Mouse (Mus musculus): ENCODE data around the gene Epb41. TPM values are rescaled to one million over a fixed set of nuclear protein-coding genes. Genes with fewer than 3 reads are reported as not detected.
A peak's percentile ranks its signal among the peaks of the same experiment; 100 is the strongest.

The Epb41 gene
- total RNA-seq, 2 experiments from 2014 or later: 108 to 134 TPM

DNA sequence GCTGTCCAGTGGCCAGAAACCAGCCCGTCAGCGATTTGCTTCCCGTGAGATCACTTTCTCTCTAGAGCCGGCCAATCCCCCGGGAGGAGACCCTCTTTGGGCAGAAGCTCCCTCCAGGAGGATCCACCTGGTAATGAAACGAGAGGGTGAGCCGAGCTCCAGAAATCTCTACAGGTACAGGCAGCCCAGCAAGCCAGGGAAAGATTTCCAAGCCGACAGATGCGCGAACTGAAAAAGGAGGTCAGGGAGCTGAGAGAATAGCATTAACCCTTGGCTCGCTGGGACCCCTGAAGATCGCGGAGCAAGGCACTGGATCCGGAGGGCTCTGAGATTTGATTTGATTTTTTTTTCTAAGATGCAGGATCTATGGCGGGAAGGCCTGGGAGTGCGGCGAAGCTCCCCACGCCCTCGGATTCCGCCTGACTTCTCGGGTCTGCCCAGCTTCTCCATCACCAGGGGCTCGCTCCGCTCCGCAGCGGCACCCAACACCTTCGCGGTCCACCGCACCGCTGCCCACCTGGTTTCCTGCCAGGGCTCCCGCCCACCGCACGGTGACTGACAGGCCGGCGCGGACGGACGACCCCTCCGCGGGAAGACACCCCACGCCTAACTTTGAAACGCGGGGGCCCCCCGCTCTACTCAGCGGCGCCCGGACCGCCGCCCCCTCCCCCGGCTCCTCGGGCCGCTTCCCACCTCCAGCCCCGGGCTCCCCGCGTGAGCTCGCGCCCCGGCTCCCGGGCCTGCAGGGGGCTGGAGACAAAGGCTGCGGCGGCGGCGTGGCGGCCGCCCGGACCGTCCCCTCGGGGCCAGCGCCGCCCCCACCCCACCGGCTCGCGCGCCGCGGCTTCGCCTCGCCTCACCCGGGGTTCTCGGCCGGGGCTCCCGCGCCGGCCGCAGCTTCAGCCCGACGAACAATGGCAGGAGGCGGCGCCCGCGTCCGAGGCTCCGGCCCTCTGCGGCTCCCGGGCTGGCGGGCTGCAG, 26.8 kb downstream of the Epb41 start:
- peak; percentile 32 for DNase-seq (ENCODE audit: low spot score)

DNA sequence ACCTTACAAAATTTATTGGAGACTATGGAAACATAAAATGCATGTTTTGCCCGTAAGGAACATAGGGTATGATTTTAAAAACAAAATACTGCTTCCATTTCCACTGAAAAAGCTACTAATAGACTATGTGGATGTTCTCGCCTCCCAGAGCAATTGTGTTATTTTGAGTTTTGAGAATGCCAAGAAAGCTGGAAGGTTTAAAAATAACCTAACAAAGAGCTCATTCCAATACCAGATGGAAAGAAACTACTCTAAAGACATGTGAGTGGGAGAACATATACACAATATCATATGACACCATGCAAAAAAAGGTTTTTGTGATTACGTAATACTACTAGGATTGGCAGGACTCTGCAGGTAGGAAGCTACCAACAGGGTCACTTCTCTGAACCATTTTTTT, 31.4 kb downstream of the Epb41 start:
- DNase-seq (ENCODE audit: low spot score): no peak

DNA sequence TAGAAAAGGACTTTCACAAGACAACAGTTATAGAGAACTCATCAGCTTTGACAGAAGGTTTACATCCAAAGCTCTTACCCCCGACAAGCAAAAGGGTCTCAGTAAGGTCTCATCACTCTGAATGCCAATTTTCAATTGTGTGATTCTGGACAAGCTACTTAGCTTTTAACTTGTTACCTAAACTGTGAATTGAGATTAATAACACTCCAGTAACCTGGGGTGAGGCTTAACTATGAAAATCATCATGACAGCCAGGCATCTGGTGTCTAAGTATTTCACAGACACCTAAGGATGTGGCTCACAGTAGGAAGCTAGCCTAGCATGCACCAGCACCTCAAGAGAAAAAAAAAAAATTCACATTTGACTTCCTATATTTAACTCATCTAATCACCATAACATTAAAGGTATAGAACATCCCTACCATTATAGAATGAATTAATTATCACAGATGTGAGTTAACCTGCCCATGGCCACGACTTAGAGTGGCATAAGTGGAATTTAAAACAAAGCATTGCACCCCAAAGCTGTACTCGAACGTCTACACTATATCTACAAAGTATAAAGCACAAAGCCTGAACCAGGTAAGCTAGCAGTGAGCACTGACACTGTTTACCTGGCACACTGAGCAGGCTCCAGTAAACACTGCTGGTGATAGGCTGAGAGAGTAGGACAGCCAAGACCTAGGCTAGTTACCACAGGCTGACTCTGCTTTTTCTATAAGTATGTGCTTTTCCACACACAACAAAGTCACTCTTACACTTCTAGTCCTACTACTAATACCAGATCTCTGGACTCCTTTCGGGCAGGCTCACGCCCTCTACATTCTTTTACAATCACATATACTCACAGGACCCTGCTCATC, 33.4 kb downstream of the Epb41 start:
- no peak for DNase-seq (ENCODE audit: low spot score)

DNA sequence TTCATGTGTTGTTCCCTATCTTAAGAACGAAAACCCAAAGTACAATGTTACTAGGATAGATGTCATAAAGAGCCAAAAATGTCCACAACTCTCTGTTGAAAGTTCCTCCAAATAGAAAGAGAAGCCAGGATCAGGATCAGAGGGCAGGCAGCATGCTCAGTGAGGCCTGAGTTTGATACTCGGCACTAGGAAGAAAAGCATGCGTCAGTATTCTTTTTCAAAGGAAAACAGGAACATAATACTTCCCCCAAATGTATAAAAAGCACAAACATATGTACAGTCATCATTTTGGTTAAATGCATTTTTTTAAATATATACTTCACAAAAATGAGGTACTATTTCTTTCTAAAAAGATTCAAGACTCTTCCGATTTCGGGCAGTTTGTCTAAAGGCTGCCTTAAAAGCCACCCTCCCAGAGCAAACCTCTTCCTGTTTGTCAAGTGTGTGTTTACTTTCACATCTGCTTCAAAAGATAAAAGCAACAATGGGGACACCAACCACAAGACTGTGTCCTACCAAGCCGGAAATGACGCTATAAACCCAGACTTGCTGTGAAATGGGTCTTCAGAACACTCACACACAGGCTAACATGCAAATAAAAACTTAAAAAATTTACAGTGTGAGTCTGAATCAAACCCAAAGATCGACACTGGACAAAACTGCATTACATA, 35.0 kb downstream of the Epb41 start:
- no peak for DNase-seq (ENCODE audit: low spot score)

DNA sequence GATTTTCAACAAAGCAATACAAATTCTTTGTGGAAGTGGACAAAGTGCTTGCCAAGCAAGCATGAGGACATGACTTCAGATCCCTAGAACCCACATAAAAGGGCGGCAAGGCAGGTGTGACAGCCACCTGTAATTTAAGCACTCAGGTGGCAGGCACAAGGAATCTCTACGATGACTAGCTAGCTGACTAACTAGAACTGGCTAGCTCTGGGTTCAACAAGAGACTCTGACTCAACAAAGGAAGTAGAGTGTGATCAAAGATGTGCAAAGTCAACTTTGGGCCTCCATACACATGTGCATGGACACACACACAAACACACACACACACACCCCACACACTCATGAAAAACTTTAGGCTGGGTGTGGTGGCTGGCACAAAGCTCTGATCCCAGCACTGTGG, 35.6 kb downstream of the Epb41 start:
- DNase-seq (ENCODE audit: low spot score): no peak

DNA sequence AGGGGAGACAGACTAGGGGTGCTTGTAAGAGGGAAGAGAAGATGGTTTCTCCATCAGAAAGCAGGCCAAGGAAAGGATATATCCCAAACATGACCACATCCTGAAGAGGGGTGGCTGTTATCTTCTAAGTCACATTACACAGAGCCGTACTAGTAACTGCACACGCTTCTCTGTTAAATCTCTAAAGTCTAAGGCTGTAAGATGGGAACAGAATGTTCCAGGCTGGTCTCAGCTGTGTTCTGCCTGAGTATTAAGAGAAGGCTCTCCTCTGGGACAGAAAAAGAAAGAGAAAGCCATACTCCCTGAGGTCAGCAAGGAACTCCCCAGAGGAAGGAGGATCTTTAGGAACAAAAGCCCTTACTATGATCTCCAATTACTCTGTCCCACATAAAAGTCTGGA, 36.3 kb downstream of the Epb41 start:
- DNase-seq (ENCODE audit: low spot score): peak; percentile 56

DNA sequence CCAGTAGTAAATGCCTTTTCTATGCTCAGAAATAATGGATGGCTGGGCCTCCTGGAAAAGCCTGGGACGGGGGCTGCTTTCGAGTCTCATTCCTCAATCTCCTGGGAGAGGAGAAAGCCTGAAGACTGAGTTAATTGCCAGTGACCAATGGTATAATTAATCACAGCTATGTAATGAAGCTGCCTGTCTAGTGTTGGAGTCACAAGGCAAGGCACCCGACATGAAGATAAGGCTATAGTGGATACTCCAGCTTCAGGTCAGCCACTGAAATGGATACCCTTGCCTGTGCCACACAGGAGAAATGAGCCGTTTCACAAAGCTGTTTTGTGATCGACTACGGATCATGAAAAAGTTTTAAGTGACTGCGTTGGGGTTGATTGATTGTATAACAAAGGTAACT, 37.1 kb downstream of the Epb41 start:
- no peak for DNase-seq (ENCODE audit: low spot score)

DNA sequence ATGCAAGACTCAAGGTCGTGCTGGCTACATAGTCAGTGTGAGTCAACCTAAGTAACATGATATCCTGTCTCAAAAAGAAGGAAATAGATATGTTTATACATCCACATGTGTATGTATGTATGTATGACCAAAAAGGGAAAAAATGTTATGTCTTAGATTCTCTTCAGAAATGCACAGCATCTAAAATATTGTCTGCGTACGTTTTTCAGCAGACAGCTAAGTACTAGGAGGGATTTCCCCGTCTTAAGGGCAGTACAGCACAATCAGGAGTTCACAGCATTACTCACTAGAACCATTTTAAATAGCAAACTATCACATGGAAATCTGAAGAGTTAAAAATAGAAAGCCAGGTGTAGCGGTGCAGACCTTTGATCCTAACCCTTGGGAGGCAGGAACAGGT, 38.0 kb downstream of the Epb41 start:
- DNase-seq (ENCODE audit: low spot score): no peak

DNA sequence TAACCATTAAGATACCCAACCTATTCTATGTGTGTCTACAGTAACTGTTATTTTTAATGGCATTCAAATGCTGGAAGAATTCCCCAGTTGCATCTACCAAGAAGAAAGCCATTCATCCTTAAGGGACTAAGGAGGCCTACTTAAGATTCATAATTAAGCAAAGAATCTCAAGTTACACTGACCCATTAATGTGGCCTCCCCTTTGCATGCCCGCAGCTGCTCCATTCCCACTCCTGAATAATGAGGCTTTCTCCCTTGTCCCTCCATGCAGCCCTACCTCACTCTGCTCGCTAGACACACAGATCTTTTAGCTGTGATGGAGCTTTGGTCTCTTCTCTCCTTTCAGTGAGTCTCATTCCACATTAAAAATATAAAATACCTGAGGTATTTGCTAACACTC, 40.9 kb downstream of the Epb41 start:
- DNase-seq (ENCODE audit: low spot score): no peak

DNA sequence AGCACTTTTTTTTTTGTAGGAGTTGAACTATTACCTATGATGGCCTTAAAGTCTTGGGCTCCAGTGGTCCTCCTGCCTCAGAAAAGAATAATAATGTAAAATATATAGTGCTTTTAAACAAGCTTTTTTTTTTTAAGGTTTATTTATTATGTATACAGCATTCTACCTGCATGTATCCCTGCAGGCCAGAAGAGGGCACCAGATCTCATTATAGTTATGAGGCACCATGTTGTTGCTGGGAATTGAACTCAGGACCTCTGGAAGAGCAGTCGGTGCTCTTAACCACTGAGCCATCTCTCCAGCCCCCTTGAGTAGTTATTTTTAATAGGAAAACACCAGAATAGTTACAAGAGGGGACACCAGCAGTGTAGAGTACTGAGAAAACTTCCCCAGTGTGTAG, 41.9 kb downstream of the Epb41 start:
- DNase-seq (ENCODE audit: low spot score): no peak

DNA sequence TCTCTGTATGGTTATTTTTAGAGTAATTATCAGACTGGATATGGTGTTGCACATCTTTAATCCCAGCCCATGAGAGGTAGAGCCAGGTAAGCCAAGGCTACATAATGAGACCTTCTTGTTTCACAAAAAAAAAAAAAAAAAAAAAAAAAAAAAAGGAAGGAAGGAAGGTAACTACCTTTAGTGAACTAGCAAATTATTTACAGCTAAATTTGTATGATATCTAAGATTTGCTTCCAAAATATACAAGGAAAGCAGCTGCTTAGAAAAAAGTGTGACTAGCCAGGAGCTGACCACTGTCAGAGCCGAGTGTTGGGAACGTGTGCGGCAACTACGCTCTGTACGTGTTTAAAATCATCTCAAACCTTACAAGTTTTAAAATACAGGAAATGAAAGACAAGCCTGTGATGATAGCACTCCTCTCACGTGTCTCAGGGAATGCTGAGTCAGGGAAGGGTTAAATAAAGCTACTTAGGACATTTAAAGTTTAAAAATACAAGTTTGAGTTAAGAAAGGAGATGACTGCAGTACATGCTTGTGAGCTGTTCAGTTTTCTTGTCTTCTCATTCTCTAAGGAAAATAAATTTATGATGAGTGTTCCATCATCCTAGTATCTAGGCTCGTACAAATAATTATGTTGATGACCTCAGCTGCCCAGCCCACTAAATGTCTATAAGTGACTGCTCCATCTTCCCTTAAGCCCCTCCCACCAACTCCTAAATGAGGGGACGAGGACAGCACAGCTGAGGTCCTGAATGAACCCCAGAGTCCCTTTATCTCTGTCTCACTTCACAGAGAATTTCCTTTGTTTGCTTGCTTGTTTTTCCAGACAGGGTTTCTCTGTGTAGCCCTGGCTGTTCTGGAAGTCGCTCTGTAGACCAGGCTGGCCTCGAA, 45.0 kb downstream of the Epb41 start:
- no peak for DNase-seq (ENCODE audit: low spot score)

DNA sequence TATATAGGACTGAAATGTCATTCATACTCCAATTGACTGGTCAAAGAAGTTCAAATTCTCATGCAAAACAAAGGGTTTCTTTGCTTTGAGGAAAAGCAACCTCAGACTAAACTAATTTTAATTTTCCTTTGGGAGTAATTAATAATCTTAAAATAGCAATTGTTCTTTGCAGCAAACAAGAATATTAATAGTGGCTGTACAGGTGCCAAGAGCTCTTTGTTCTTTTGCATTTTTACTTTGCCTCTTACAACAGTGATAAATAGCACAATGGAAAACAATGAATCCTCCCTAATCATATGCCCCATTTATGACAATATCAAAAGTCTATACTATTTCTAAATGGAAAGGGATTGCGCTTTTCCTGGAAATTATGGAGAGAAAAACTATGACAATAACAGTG, 47.3 kb downstream of the Epb41 start:
- no peak for DNase-seq (ENCODE audit: low spot score)

DNA sequence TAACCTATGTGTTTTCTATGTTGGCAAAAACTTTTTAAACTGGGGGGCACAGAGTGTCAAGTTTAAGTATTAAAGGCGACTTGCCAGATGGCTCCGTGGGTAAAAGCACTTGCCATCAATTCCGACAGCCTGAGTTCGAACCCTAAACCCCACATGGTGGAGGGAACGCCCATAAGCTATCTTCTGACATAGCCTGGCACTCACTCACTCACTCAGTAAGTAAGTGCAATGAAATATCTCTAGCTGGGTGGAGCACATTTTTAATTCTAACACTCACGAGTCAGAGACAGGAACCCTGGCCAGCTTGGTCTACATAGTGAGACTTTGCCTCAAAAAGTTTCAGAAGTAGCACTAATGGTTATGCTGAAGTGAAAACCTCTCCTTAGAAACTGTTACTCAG, 48.0 kb downstream of the Epb41 start:
- no peak for DNase-seq (ENCODE audit: low spot score)

DNA sequence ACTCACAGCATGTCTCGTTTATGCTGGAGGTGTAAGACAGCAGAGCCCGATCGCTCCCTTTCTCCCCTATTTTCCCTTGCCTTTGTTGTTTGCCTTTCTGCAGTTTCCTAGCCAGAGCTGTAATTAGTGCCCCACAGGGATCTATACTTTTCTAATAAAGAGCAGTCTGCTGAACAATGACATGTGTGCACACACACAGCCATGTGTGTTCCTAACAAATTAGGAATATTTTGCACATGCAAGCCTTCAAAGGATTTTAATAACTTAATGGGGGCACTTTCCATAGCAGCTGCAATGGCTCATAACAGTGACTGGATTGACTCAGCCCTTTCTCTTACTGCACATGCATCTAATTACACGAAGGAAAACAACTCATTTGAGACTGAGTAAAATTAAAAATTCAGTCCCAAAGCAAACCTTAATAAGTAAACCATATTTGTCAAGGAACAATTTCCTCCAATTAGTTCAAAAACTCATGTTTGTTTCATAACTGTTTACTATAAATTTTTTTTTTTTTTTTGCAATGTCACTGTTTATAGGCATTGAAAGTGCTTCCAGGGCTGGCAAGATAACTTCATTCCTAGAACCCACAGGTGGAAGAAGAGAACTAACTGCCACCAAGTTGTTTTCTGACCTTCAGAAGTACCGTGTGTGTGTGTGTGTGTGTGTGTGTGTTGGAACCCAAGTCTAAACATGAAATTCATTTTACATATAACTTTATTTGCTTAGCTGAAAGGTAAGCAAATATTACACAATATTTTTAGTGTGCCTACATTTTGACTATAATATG, 49.2 kb downstream of the Epb41 start:
- DNase-seq (ENCODE audit: low spot score): no peak

DNA sequence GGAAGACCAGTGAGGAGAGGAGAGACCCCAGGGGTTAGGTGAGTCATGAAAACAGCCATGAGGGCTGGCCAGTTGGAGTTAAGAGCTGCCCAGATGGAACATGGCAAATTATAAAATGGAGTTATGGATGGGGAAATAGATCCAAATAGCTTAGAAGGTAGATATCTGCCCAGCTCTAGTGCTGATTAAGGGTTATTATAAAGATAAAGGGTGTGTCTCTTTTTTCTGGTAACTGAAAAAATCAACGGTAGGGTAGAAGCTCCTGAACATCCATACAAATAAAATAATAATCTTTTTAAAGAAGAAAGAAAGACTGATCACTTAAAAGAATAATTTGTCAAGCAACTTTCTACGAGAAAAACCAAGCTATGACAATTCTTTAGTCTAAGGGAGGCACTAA, 49.9 kb downstream of the Epb41 start:
- no peak for DNase-seq (ENCODE audit: low spot score)

DNA sequence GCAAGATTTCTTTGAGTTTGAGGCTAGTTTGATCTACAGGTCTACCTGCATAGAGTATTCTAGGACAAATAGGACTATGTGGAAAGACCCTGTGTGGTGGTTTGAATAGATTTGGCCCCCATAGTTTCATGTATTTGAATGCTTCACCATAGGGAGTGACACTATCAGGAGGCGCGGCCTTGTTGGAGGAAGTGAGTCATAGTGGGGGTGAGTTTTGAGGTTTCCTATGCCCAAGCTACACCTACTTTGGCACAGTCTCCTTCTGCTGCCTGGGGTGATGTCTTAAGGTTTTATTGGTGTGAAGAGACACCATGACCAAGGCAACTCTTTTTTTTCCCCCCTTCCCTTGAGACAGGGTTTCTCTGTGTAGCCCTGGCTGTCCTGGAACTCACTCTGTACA, 51.3 kb downstream of the Epb41 start:
- DNase-seq (ENCODE audit: low spot score): no peak

DNA sequence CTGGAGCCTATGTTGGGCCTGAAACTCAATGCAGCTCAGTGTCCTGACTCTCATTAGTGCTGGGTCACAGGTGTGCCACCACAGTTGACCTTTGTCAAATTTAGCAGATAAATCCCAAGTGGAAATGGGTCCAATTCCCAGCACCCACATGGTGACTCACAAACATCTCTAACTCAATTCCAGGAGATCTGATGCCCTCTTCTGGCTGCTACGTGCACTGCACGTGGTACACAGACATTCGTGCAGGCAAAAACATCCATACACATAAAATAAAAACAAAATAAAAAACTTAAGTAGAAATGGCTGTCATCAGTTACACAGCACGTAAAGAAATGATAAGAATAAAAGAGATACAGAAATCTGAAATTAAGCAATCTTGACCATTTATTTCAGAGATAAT, 52.5 kb downstream of the Epb41 start:
- no peak for DNase-seq (ENCODE audit: low spot score)

DNA sequence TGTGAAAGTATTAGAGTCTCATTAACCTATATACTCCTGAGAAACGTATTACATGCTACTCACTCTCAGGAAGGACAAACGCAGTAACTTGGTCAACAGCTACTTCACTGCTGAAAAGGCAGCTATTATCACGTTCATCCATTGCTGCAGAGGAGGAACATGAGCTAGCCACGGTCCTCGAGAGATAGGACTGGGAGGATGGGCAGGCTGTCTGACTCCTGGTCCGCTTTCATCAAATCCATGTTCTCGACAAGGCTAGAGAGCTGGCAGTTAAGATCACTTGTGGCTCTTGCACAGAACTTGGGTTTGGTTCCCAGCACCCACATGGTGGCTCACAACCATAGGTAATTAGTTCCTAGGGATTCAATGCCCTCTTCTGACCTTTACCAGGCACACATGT, 53.2 kb downstream of the Epb41 start:
- DNase-seq (ENCODE audit: low spot score): no peak

DNA sequence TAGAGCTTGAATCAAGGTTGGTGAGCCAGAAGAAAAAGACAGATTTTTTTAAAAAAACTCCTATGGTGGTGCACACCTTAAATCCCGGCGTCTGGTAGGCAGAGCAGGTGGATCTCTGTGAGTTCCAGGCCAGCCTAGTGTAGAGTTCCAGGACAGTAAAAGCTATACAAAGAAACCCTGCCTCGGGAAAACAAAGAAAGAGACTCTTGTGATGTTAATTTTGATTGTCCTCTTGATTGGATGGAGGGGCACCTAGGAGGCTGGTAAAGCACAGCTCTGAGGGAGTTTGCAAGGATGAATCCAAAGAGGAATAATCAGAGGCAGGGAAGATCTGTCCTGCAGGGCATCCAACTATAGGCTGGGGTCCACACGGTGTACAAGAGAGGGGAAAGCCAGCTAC, 56.6 kb downstream of the Epb41 start:
- DNase-seq (ENCODE audit: low spot score): no peak

DNA sequence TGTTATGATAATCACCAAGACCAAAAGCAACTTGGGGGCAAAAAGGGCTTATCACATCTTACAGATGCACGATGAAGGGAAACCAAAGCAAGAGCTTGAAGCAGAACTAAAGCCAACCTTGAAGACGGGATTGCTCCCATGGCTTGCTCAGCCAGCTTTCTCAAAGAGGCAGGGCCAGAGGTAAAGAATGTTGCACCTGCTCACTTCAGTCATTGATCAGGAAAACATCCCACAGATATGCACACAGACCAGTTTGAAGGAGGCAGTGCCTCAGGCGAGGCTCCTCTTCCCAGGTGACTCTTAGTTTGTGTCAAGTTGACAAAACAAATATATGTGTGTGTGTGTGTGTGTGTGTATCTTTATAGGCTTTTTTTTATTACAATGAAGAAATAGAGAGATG, 59.7 kb downstream of the Epb41 start:
- DNase-seq (ENCODE audit: low spot score): no peak

Data from gastrocnemius, adult 18-20 months (tissue).